Mouse (Mus musculus) gastrocnemius, postnatal 10 days (tissue): ENCODE data around the gene Tmem43. TPM values are rescaled to one million over a fixed set of nuclear protein-coding genes. Genes with fewer than 3 reads are reported as not detected.
A peak's percentile ranks its signal among the peaks of the same experiment; 100 is the strongest.

ENCODE experiments used
- DNase-seq: peaks from one replicate; pipeline ENCODE4 v3.0.0; 2021; ENCODE audit warnings: mixed read lengths
- total RNA-seq, 2 experiments: library from RNA; stranded (reverse); gene quantifications; 2 replicates each; pipeline ENCODE4 v1.2.3; 2021

The Tmem43 gene
- total RNA-seq, 2 experiments from 2014 or later: 32.5 to 41.5 TPM

DNA sequence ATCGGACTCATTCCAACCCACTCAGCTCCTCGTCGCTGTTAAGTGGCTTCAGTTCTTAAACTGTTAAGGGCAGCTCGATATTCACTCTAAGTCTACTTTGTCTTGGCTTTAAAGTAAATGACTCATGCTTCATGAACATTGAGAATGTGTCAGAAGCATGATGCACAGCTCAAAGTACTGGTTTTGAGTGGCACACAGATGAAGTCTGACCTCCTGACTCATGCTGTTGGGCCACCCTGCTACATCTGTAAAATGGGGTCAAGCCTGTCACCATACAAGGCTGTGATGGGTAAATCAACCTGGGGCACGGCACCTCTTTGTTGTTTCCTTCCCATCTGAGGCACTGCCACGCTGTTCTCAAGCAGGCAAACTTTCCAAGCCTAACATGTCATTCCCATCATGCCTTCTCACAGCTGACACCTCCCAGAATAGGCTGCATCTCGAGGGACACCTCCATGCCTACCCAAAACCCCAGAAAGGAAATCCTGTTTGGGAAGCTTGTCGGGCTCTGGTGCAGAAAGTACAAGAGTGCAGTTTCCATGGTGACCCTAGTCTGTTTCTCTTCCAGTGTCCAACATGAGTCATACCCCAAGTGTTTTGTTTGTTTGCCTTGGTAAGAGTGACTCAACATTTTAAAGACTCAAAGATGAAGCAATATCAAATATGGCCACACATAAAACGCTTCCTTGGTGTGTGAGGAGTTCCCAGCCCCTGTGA is 15.2 kb downstream of the Tmem43 start:
- no peak for DNase-seq

DNA sequence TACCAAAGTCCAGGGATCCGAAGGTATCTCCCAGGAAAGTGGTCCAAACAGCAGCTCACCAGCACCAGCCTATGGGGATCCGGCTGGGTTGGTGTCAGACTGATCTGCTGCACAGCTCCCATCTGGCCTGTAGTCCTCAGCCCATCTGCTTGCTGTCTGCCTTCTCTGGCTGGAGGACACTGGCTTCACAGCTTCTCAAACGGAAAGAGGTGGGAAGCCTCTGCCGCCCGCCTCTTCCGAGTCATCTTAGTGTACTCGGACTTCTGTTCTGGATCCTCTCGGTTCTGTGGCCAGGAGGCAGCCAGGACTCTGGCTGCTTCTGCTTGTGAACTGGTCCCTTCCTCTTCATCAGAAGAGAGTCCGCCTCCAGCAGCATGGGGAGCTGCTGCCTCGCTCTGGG is 16.4 kb downstream of the Tmem43 start:
- DNase-seq: no peak

DNA sequence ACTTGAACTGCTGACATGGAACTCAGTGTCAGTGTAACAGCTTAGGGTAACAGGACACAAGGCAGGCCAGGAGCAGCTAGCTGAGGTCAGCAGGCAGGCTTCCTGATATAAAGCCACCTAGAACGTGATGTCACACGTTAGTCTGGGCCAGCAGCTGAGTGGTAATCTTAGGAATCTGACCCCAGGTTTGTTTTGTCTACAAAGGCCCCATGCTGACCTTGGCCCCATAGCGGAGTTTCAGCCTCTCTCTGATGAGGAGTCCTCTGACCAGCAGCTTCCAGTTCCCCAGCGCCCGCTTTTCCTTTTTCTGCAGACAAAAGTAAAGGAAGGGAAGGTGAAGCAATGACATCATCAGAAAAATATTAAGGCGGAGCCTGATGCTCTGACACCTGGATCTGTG is 17.5 kb downstream of the Tmem43 start:
- DNase-seq: no peak

DNA sequence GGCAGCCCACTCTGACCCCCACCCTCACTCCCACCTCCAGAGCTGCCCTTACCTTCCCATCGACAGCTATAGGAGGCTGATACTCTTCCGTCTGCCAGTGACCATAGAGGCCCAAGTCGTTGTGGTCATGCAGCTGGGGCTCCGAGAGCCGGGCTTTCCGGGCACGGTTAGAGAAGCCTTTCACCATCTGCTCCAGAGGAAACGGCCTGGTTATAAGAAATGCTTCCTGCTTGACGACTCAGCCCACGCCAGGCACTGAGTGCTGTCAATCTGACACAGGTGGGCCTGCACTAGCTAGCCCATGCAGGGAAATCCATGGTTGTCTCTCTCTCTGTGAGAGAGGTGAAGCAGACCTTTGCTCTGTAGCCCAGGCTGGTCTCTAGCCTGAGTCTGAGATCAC is 19.6 kb downstream of the Tmem43 start:
- DNase-seq: no peak

DNA sequence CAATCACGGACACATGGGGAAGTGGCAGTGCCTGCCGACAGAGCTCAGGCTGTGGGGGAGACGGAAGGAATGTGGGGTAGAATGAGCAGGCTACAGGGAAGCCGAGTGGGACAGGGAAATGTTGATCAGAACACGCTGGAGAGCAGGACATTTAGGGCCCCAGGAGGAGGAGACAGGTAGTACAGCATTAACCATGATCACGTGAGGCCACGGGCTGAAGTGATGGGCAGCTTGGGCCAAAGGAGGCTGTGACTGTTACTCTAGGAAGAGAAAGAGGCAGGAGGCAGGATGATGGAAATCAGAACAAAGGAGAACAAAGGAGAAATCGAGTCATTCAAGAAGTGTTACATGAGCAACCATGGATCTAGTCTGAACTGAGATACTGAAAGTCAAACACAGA is 21.0 kb downstream of the Tmem43 start:
- no peak for DNase-seq

DNA sequence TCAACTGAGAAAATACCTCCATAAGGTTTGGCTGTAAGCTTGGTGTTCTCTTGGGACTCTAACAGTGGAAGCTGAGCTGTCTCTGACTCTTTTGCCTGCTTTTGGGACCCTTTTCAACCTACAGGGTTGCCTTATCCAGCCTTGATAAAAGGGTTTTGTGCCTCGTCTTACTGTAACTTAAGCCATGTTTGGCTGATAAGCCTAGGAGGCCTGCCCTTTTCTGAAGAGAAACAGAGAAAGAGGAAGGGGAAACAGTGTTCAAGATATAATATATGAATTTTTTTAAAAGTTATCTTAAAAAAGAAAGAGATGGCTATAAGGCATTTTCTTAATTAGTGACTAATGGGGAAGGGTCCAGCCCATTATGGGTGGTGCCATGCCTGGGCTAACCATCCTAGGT is 29.8 kb downstream of the Tmem43 start:
- no peak for DNase-seq

DNA sequence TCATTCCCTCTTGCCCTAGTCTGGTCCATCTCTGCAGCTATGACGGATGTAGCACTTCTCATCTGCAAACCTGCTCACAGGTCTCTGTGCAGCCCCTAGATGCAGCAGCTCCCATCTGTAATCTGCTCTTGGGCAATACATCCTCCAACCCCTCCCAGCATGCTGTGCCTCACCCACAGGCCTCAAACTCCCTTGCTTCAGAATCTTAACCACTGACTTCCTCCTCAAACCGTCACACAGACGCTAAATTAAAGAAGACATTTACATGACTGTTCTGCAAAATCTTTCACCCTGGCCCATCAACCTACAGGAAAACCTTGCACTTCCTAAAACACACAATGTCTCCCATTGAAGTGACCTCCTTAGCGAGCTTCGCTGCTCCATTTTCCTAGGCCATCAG is 32.5 kb downstream of the Tmem43 start:
- no peak for DNase-seq

DNA sequence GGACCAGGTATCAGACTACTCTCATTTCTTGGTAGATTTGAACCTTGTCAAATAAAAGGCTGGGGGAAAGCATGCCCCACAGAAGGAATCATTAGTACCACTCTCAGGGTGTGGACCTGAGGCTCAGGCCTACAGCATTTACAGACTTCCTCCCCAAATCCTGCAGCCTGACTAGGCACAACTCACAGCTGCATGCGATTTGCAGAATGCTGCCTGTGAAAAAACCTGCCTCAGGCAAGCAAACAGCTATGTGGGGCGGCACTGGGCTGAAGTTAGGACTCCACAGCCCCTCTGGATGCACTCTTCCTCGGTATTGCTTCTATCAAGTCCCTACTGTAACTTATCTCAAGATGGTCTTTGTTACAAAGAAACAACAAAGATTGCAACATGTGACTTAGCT is 34.5 kb downstream of the Tmem43 start:
- no peak for DNase-seq

DNA sequence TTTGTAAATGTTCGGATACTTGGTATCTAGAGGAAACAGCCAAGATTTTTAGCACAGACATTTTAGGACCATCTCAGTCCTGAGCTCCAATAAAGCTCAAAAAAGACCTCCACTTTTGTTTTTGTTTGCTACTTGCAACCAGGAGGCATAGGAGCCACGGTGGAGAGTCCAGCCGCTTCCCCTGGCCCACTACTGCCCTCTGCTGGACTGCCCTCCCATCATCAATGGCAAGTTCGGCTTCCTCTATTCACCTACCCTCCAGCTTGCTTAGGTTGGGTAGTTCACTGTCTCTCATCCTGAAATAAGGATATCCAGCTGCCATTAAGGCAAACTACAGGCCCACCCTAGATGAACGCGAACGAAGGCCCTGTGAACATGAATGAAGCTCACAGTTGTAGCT is 35.8 kb downstream of the Tmem43 start:
- DNase-seq: peak; percentile 88

DNA sequence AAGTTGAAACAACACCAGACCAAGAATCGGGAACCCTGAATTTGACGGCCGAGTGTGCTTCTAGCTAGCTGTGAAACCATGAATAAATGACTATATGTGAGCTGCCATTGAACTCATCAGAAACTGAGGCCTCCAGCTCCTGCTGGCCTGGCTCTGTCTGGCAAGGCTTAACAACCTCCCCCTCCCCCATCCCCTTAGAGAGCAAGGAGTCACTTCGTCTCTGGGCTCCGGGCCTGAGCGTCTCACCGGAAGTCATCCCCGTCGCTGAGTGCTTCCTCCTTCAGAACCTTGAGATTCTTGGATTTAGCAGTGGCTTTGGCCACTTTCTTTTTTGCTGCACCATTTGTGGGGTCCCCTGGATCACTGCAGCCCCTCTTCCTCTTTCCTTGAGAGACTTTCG is 36.7 kb downstream of the Tmem43 start:
- DNase-seq: no peak

DNA sequence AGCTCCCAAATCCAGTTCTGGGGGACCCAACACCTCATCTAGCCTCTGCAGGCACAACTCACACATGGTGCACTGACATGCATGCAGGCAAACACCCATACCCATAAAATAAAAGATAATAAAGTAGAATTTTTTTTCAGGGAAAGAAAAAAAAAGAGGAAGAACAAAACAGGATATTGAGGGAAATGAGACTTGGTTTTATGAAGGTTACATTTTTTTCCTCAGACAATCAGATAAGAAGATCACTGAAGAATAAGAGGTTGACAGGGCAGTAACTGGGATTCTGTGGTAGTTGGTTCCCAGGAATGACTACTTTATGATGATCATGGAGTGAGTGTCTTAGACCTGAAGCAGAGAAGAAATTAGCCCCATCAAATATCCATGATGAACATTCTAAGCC is 40.6 kb downstream of the Tmem43 start:
- DNase-seq: no peak

DNA sequence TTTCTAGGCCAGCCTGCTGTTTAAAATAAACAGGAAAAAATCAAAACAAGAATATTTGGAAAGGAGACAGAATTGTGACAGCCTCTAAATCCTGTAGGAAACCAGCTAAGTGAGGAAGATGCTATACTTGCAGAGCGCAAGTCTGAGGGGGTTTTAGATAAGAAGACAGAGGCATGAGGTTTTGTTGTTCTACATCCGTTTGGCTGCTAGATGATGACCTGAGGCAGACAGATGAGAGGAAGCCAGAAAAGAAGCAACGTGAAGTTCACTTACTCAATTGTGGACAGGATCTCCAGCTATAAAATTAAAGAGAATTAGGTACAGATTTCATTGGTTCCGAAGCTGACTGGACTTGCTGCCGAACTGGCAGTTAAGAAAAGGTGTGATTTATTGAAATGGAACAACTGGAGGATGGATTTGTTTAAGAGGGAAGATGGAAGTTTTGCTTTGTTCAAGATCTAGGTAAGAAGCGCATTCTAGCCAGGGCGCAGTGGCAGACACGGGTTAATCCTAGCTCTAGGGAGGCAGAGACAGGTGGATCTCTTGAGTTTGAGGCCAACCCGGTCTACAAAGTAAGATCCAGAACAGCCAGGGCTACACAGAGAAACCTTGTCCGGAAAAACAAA is 41.3 kb downstream of the Tmem43 start:
- no peak for DNase-seq

DNA sequence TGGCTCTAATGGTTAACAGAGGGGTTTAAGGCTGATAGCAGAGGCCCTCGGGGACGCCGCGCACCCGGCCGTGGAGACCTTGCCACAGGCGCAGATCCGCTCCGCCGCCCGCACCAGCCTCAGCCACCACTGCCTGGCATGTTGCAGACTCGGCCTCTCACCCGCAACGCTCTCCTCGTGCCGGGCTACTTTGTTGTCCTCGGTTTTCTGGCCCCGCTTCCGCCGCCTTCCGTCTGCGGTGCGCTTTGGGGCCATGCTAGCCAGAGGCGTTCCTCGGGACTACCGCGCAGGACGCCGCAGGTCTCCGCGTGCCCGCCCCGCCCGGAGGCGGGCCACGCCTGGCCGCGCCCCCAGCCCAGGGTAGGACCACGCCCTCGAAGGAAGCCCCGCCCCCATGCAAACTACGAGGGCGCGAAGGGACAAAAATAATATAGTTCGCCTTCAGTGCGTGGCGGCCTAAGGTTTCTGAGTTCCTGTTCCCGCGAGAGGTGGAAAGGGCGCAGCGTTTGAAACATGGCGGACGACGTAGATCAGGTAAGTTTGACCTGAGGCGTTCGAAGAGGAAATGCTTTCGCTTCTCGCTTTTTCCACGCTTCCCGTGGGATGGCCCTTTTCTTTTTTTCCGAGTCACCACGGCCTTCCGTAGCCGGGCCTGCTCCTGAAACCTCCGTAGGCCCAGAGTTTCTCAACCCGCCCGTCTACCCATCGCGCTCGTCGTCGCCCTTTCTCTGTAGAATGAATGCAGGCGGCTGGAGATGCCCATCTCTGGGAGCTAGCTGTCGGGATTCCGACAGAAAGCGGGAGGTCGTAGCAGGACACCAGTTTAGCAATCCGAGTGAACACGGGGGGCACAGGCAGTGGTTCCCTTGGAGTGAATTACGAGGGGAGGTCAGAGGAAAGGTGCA is 42.3 kb downstream of the Tmem43 start, which contains the start of the genes Xpc and Lsm3:
TSS of gene Xpc (minus strand) at position 344 of the 905 bp plus-strand sequence.
TSS of gene Lsm3 (plus strand) at position 384 of the 905 bp plus-strand sequence.
- DNase-seq: peak; percentile 98

DNA sequence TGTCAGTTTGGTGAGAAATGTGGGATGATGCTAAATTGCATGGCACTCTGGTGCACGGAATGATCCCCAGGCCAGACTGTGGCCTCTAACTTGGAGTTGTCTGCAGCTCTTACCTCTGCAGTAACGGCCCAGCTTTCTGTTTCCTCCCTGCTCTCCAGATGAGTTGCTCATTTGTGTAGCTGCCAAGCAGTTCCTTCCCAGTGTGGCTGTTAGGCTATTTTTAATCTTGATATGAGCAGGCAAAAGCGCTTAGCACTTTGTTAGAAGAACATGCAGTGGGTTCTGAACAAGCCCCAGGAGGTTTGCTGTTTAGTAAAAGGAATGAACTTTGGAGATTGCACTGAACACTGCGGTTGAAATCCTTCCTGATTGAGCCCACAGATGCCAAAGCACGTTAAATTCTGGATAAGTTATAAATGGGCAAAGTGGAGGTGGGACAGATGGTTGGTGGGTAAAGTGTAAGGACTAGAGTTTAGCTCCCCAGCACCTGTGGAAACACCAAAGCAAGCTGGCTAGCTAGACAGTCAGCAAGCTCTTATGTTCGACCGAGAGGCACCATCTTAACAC is 45.0 kb downstream of the Tmem43 start:
- DNase-seq: no peak

DNA sequence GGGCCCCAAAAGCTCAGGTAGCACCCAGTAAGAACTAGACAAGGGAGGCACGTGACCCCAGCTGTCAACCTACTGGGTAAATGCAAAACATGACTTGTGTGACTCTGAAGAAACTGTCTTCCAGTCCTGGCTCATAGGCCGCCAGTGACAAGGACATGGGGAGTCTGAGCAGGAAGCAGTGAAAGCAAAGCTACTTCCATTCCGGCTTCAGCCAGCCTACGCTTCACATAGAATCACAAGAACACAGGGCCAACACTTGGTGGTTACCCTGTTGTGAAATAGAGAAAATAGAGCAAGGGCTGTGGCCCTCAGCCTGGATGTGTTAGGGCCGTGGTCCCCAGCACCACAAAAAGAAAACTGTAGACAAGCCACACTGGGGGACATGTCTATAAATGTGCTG is 49.3 kb downstream of the Tmem43 start:
- DNase-seq: no peak

DNA sequence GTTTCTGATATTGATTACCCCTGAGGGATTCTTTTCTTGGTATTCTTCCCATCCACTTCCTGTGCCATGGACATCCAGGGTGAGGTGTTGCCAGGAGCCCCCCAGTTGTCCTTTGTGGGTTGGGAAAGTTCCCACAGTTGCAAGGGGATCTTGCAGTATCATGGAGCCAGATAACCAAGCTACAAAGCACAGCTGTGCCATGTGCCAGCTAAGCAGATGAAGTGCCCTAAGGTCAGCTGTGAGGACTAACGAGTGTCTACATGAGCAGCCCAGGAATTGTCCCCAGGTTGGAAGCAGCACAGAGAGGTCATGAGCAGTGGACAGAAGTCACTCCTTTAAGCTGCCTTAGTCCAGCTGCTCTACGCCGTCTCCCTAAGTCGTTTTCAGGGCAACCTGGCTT is 52.0 kb downstream of the Tmem43 start:
- DNase-seq: no peak

DNA sequence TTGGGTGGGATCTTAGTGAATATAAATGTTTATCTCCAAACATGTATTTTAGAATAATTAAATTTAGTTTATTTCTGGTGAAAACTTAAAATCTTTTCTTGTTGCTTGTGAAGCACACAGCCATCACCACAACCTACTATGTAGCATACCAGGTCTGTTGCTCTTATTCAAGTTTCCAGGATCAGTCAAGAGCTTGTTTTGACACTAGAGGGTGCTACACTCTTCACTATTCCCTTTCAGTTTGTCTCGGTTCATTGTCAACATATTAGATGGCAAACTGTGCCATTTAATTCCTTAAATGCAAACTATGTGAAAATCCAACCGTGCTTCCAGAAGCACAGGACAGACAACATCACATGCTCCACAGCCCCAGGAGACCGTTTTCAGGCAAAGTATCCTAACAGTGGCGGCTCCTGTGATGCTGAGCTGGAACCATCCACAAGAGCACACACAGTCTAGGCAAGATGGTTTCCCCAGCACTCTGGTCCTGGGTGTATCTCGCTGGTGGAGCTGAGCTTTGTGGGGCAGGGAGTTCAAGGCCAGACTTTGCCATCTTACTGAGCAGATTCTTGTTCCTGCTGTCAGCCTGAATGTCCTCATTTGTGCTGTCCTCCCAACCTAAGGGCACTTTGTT is 53.8 kb downstream of the Tmem43 start:
- DNase-seq: no peak

DNA sequence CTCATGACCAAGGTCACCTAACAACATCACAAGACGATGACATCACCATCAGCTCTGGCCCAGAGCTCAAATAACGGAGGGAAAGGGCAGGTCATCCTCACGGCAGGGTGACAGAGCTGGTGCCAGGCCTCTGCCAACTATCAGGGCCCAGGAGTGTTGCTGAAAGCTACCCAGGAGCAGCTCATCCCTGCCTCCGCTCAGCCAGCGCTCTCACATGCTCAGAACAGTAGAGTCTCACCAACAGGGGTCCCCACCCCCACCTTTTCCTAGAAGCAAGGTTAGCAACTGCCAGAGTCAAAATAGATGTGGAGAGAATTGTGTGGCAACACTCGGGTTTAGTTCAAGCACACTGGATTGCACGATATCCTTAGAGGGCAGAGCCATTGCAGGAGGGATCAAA is 54.8 kb downstream of the Tmem43 start:
- no peak for DNase-seq

DNA sequence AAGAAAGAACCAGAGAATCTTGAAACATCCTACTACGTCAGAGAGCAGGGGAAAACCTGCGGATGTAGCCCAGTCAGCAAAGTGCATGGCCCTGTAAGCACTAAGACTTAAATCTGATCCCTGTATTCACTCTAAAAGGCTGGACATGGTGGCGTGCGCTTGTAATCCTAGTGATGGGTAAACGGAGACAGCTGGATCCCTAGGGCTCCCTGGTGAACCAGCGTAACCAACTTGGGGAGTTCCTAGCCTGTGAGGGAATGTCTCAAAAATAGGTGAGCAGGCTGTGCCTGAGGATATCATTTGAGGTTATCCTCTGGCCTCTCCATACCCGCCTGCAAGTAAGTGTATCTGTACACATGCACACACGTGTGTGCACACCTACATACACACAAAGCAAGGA is 57.2 kb downstream of the Tmem43 start:
- no peak for DNase-seq

DNA sequence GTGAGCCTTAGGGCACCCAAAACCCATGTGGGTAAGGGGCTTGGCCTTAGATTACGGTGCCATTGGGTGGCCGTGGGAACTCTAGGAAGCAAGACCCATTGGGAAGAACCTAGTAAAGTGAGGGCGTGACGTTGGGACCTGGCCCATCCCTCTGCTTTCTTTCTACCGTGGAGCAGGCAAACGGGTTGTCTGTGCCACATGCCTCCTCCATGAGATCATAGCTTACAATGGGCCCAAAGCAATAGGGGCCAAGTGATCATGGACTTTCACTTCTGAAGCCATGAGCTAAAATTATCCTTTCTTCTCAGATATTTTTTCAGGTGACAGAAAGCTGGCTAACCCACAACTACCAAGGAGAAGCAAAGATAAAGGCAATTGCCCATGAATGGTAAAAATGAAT is 57.8 kb downstream of the Tmem43 start:
- no peak for DNase-seq

DNA sequence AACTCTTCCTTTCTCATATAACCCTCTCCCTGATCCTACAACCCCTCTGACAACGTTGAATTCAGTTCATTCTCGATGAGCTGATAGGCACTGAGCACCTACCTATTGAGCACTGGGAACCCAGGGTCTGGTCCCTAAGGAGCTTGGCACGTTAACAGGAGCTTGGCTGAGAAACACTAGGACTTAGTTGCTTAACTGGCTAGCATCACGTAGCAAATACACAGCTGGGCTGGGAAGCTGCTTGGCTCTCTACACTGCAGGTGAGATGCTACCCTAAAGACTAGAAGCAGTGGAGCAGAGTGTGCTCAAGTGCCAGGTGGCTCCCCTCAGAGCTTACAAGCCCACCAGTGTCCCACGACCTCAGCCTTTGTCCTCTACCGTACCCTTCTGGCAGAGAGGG is 59.2 kb downstream of the Tmem43 start:
- DNase-seq: no peak

DNA sequence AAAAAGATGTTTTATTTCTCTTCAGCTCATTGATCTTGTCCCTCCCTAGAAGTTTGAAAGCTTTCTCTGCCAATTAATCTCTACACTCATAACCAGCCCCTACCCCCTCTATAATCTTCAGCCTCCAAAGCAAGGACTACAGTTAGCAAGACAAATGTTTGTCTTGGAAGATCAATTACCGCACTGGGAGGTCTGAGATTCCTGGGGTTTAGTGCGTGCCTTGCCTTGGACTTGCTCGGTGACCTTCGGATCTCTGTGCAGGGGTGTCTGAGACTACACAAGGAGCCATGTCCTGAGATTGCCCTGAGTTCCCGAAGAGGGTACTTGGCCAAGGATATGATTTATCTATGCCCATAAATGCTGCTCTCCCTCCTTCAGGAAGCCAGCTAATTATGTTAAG is 59.9 kb downstream of the Tmem43 start:
- DNase-seq: no peak
